Mouse (Mus musculus): Measurements from ENCODE around the gene Nubpl. TPM values are rescaled to one million over a fixed set of nuclear protein-coding genes. Genes with fewer than 3 reads are reported as not detected.

Nubpl gene
- polyA plus RNA-seq, 1 experiment from 2014 or later: 13.8 TPM

DNA sequence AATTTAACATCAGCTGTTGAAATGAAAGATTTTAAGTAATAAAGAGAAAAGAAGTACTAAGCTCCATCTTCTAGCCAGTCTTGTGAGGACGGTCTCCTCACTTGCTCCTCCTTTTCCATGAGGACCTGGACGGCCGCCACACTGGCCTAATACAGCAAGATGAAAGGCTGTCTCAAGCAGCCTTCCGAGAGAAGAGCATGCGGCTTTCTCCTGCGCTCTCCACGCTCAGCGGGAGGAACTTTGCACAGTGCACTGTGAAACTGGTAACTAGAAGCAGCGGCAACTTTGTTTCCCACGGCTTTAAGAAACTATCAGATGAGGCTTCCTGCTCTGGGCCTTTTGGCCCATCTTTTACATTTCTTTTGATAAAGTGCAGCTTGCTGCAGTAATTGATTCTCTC lies 34.7 kb downstream of the Nubpl start:
- no peaks in the 10 kb centered on the region for H3K36me3 ChIP-seq (ENCODE audit: insufficient read depth, low read length)
- no peak for ATAC-seq (replicated peaks; ENCODE audit: low FRiP score, low read depth)
- 11% methylated on average over 10 of the region's 10 CpGs for WGBS
- no peaks in the 10 kb centered on the region for H3K4me1 ChIP-seq (replicated peaks; ENCODE audit: insufficient read depth, low read length)
- H3K9ac ChIP-seq (ENCODE audit: low read depth, low read length): no peak overlapping the region
- H3K9me3 ChIP-seq (replicated peaks; ENCODE audit: low read length): no peaks in the 10 kb centered on the region
- H3K27ac ChIP-seq: no peak overlapping the region
- peak; percentile 28 for DNase-seq (ENCODE audit: low spot score)
- 0 out of 2 replicates have a peak overlapping the region, but pooled peaks have one; percentile 8 for H3K4me2 ChIP-seq (ENCODE audit: low read length)
- no peaks in the 10 kb centered on the region for H3K27me3 ChIP-seq (ENCODE audit: insufficient read depth, low read length)
- no peak for TF ChIP-seq CTCF (IDR thresholded peaks at IDR 0.05; ENCODE audit: low read depth)
- no peak overlapping the region for H3K4me3 ChIP-seq (replicated peaks; ENCODE audit: low read depth, low read length)

DNA sequence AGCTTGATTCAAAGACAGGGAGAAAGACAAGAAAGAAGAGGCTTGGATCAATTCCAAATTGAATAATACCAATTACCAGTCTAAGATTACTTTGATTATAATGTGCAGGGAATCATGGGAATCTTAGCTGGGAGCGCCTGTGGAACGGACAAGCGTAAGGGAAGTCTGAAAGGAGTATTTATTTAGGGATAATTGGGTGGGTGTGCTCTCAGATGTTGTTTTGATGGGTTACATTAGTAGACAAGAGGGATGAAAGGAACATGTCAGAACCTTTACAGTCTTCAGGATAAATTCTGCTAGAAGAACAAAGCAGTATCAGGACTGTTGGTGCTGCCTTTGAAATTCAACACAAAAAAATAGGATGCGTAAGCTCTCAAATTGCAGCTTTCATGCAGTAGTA lies 40.8 kb downstream of the Nubpl start:
- no peak overlapping the region for H3K4me2 ChIP-seq (ENCODE audit: low read length)
- H3K4me1 ChIP-seq (replicated peaks; ENCODE audit: insufficient read depth, low read length): no peaks in the 10 kb centered on the region
- no peak for TF ChIP-seq CTCF (IDR thresholded peaks at IDR 0.05; ENCODE audit: low read depth)
- no peak overlapping the region for H3K4me3 ChIP-seq (replicated peaks; ENCODE audit: low read depth, low read length)
- no peak for ATAC-seq (replicated peaks; ENCODE audit: low FRiP score, low read depth)
- H3K36me3 ChIP-seq (ENCODE audit: insufficient read depth, low read length): no peaks in the 10 kb centered on the region
- WGBS: 58% methylated on average over 4 of the region's 4 CpGs
- H3K9me3 ChIP-seq (replicated peaks; ENCODE audit: low read length): no peaks in the 10 kb centered on the region
- DNase-seq (ENCODE audit: low spot score): no peak
- no peak overlapping the region for H3K9ac ChIP-seq (ENCODE audit: low read depth, low read length)
- H3K27me3 ChIP-seq (ENCODE audit: insufficient read depth, low read length): no peaks in the 10 kb centered on the region
- H3K27ac ChIP-seq: no peak overlapping the region

DNA sequence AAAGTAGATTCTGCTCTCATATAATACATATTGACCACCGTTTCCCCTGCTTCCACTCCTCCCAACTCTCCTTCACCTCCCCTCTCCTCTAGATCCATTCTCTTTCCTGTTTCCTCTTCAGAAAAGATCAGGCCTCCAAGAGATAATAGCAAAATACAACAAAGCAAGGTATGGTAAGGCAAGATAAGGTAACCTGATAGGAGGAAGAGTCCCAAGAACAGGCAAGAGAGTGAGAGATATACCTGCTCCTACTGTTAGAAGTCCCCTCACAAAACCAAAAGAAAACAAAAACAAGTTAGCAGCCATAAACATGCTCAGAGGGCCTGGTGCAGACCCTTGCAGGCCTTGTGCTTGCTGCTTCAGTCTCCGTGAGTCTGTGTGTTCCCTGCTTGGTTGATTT lies 49.1 kb downstream of the Nubpl start:
- Histone ChIP-seq H3K27ac (no peak overlapping the region), H3K9me3 (replicated peaks; ENCODE audit: low read length) (no peaks in the 10 kb centered on the region), H3K36me3 (ENCODE audit: insufficient read depth, low read length) (no peaks in the 10 kb centered on the region), H3K4me1 (replicated peaks; ENCODE audit: insufficient read depth, low read length) (no peaks in the 10 kb centered on the region), H3K4me2 (ENCODE audit: low read length) (no peak overlapping the region), H3K9ac (ENCODE audit: low read depth, low read length) (no peak overlapping the region), H3K27me3 (ENCODE audit: insufficient read depth, low read length) (no peaks in the 10 kb centered on the region), H3K4me3 (replicated peaks; ENCODE audit: low read depth, low read length) (no peak overlapping the region)
- no peak for TF ChIP-seq CTCF (IDR thresholded peaks at IDR 0.05; ENCODE audit: low read depth)
- no peak for ATAC-seq (replicated peaks; ENCODE audit: low FRiP score, low read depth)
- 73% methylated on average over 2 of the region's 2 CpGs for WGBS
- DNase-seq (ENCODE audit: low spot score): no peak

GRCm38 (mm10) chr12:52149448-52149847 lies 51.9 kb downstream of the Nubpl start:
- no peaks in the 10 kb centered on the region for H3K27me3 ChIP-seq (ENCODE audit: insufficient read depth, low read length)
- no peak for ATAC-seq (replicated peaks; ENCODE audit: low FRiP score, low read depth)
- H3K9me3 ChIP-seq (replicated peaks; ENCODE audit: low read length): no peaks in the 10 kb centered on the region
- WGBS: 87% methylated on average over 3 of the region's 3 CpGs
- no peaks in the 10 kb centered on the region for H3K4me1 ChIP-seq (replicated peaks; ENCODE audit: insufficient read depth, low read length)
- H3K27ac ChIP-seq: no peak overlapping the region
- no peak for DNase-seq (ENCODE audit: low spot score)
- no peak for TF ChIP-seq CTCF (IDR thresholded peaks at IDR 0.05; ENCODE audit: low read depth)
- no peaks in the 10 kb centered on the region for H3K36me3 ChIP-seq (ENCODE audit: insufficient read depth, low read length)
- no peak overlapping the region for H3K4me3 ChIP-seq (replicated peaks; ENCODE audit: low read depth, low read length)
- no peak overlapping the region for H3K4me2 ChIP-seq (ENCODE audit: low read length)
- no peak overlapping the region for H3K9ac ChIP-seq (ENCODE audit: low read depth, low read length)

DNA sequence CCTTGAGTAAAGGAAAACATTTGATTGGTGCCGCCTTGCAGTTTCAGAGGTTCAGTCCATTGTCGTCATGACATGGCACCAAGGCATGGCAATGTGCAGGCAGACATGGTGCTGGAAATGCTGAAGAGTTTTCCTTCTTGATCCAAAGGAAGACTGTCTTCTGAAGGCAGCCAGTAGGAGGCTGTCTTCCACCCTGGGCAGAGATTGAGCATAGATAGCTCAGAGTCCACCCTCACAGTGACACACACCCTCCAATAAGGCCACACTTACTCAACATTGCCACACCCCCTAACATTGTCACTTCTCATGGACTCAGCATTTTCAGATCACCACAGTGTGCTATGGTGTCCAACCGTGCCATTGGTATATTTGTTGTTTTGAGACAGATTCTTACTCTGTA lies 54.5 kb downstream of the Nubpl start:
- 91% methylated on average over 3 of the region's 3 CpGs for WGBS
- no peak for DNase-seq (ENCODE audit: low spot score)
- Histone ChIP-seq H3K27me3 (ENCODE audit: insufficient read depth, low read length) (no peaks in the 10 kb centered on the region), H3K27ac (no peak overlapping the region), H3K4me3 (replicated peaks; ENCODE audit: low read depth, low read length) (no peak overlapping the region), H3K36me3 (ENCODE audit: insufficient read depth, low read length) (no peaks in the 10 kb centered on the region), H3K4me2 (ENCODE audit: low read length) (no peak overlapping the region), H3K9me3 (replicated peaks; ENCODE audit: low read length) (no peaks in the 10 kb centered on the region), H3K9ac (ENCODE audit: low read depth, low read length) (no peak overlapping the region), H3K4me1 (replicated peaks; ENCODE audit: insufficient read depth, low read length) (no peaks in the 10 kb centered on the region)
- ATAC-seq (replicated peaks; ENCODE audit: low FRiP score, low read depth): no peak
- no peak for TF ChIP-seq CTCF (IDR thresholded peaks at IDR 0.05; ENCODE audit: low read depth)

DNA sequence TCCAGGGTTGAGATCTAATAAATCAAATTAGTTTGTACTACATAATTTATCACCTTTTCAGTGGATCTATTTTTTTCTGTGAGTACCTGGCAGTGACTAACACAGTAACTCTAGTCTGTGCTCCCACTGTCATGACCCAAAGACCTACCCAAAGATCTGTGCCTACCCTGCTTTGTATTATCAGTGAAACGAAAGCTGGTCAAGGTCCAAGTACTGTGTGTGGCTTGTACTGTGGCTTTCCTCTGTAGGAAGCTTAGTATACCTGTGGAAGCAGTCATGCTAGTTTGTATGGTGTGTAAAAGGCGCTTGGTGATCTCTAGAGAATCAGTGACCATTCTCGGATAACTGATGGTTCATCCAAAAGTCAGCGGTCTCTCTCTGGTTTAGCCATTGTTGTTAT lies 57.4 kb downstream of the Nubpl start:
- no peak overlapping the region for H3K27ac ChIP-seq
- H3K4me2 ChIP-seq (ENCODE audit: low read length): no peak overlapping the region
- no peak overlapping the region for H3K9ac ChIP-seq (ENCODE audit: low read depth, low read length)
- H3K9me3 ChIP-seq (replicated peaks; ENCODE audit: low read length): no peaks in the 10 kb centered on the region
- H3K4me3 ChIP-seq (replicated peaks; ENCODE audit: low read depth, low read length): no peak overlapping the region
- ATAC-seq (replicated peaks; ENCODE audit: low FRiP score, low read depth): no peak
- WGBS: 84% methylated on average over 4 of the region's 4 CpGs
- no peaks in the 10 kb centered on the region for H3K36me3 ChIP-seq (ENCODE audit: insufficient read depth, low read length)
- no peak for TF ChIP-seq CTCF (IDR thresholded peaks at IDR 0.05; ENCODE audit: low read depth)
- DNase-seq (ENCODE audit: low spot score): no peak
- H3K4me1 ChIP-seq (replicated peaks; ENCODE audit: insufficient read depth, low read length): no peaks in the 10 kb centered on the region
- no peaks in the 10 kb centered on the region for H3K27me3 ChIP-seq (ENCODE audit: insufficient read depth, low read length)

DNA sequence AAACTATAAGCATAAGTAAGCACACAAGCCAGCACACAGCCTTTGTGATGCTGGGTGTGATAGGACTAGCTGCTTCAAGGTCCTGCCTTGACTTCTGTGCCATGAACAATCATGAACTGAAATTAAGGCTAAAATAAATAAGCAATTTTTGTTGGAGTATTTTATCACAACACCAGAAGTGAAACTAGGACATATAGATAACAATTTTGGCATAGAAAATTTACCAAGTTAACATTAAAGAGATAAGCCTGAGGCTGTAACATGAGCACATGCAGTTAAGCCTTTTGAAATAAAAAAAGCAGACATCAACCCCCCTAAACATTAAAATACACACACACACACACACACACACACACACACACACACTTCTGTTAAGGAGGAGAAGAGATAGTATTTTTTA lies 66.9 kb downstream of the Nubpl start:
- Histone ChIP-seq H3K36me3 (ENCODE audit: insufficient read depth, low read length) (no peaks in the 10 kb centered on the region), H3K4me1 (replicated peaks; ENCODE audit: insufficient read depth, low read length) (no peaks in the 10 kb centered on the region), H3K9ac (ENCODE audit: low read depth, low read length) (no peak overlapping the region), H3K27me3 (ENCODE audit: insufficient read depth, low read length) (no peaks in the 10 kb centered on the region), H3K27ac (no peak overlapping the region), H3K4me2 (ENCODE audit: low read length) (no peak overlapping the region), H3K4me3 (replicated peaks; ENCODE audit: low read depth, low read length) (no peak overlapping the region), H3K9me3 (replicated peaks; ENCODE audit: low read length) (no peaks in the 10 kb centered on the region)
- DNase-seq (ENCODE audit: low spot score): no peak
- no peak for TF ChIP-seq CTCF (IDR thresholded peaks at IDR 0.05; ENCODE audit: low read depth)
- ATAC-seq (replicated peaks; ENCODE audit: low FRiP score, low read depth): no peak

Measured in kidney, postnatal 0 days (tissue).